Mouse (Mus musculus) hindbrain, embryonic 12.5 days (tissue): ENCODE data around the gene Tspear. TPM values are rescaled to one million over a fixed set of nuclear protein-coding genes. Genes with fewer than 3 reads are reported as not detected.

Experiments used
- ATAC-seq: fragments of 200-750 bp; cut with Nextera tagmentation; 2 replicates; pipeline ENCODE4 v1.8.0; 2017; ENCODE audit warnings: moderate TSS enrichment; ENCODE audit not compliant: low FRiP score
- H3K27ac ChIP-seq: fragments of 300-500 bp; sonication (generic); 2 replicates; pipeline ENCODE4 v1.5.1; 2016; ENCODE audit warnings: mild to moderate bottlenecking
- H3K27me3 ChIP-seq: fragments of 300-500 bp; sonication (generic); 2 replicates; pipeline ENCODE4 v1.6.1; 2016; ENCODE audit warnings: mild to moderate bottlenecking
- H3K36me3 ChIP-seq: fragments of 300-500 bp; sonication (generic); 2 replicates; pipeline ENCODE4 v1.6.1; 2016; ENCODE audit warnings: mild to moderate bottlenecking
- H3K4me1 ChIP-seq: fragments of 300-500 bp; sonication (generic); 2 replicates; pipeline ENCODE4 v1.6.1; 2016
- H3K4me2 ChIP-seq: fragments of 300-500 bp; sonication (generic); replicated peaks from 2 replicates; pipeline ENCODE4 v1.6.1; 2016; ENCODE audit warnings: mild to moderate bottlenecking
- H3K4me3 ChIP-seq: fragments of 300-500 bp; sonication (generic); 2 replicates; pipeline ENCODE4 v1.5.1; 2016; ENCODE audit warnings: mild to moderate bottlenecking
- H3K9ac ChIP-seq: fragments of 300-500 bp; sonication (generic); 2 replicates; pipeline ENCODE4 v1.6.1; 2016; ENCODE audit warnings: mild to moderate bottlenecking, moderate library complexity
- H3K9me3 ChIP-seq: fragments of 300-500 bp; sonication (generic); replicated peaks from 2 replicates; pipeline ENCODE4 v1.6.1; 2016; ENCODE audit warnings: mild to moderate bottlenecking
- WGBS: fragments of 180-500 bp; shearing (Covaris S2); methylation state at CpG from one replicate; pipeline ENCODE4 v1.1.7; 2016; 5-methylcytosine and 5-hydroxymethylcytosine counted together
- polyA plus RNA-seq: library from polyadenylated mRNA; unstranded; fragments of >200 nt; fragmentation: Nextera tagmentation; extraction: Ambion mirVana; gene quantifications from 2 replicates; pipeline ENCODE4 v1.2.1, GENCODE M21; 2016

Tspear gene
- polyA plus RNA-seq, 1 experiment from 2014 or later, result 1.2 TPM

DNA sequence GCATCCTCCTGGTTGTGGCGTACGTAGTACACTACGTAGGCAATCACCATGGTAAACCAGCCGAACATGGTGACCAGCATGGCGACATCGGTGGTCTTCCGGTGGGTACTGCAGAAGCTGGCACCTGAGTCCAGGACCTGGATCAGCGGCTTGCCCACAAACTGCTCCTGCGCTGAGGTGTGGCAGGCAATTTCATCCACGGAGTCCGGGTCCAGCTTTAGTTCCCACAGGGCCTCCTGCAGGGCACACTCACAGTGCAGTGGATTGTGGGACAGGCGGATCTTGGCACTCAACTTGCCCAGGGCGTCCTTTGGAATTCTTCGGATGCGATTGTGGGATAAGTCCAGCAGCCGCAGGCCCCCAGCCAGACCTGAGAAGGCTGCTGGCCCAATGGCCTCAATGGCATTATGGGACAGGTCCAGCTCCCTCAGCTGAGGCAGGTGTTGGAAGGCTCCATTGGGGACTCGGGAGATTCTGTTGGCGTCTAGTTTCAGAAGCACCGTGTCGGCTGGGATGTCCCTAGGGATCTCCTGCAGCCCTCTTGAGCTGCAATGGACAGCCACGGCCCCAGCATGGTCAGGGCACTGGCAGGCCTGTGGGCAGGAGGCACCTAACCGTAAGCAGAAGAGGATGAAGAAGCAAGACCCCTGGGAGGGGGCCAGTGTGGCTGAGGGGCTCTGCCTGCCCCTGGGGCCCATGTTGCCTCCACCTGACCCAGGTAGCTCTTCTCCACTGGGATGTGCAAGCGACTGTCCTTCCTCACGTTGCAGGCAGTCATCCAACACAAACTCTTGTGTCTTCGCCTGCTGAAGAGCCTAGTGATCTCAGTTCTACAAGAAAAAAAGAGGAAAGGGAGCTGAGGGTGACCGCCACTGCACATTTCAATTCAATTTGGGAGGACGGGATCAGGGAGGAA lies 214.8 kb downstream of the Tspear start:
- H3K4me2 ChIP-seq, result peak overlapping the region; percentile 79
- H3K4me3 ChIP-seq, result peak overlapping the region; percentile 54
- 85% methylated on average over 27 of the region's 27 CpGs for WGBS
- no peaks in the 10 kb centered on the region for H3K36me3 ChIP-seq
- no peak overlapping the region for H3K27ac ChIP-seq
- peaks cover 17% of the 10 kb centered on the region for H3K4me1 ChIP-seq
- ATAC-seq, result no peak
- 0 out of 2 replicates have a peak, but pooled peaks cover 10% of the 10 kb centered on the region for H3K27me3 ChIP-seq
- H3K9me3 ChIP-seq, result no peaks in the 10 kb centered on the region
- H3K9ac ChIP-seq, result peak overlapping the region; percentile 70

DNA sequence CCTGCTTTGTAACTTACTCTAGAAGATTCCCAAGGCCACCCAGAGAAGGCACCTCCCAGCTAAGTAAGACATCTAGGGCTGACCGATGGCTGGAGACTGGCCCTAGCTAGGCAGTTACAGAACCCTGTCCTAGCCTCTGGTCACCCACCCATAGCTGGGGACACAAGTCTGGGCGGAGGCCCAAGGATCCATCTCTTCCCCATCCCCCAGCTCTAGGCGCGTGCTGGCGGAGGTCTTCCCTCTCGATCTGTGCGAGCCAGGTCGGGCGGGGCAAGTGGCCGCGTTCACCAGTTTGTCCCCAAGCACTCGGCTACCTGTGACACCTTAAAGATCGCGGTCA lies 215.5 kb downstream of the Tspear start:
- peak overlapping the region; percentile 19; the same call in 1 of the 2 replicates for H3K27ac ChIP-seq
- ATAC-seq, result peak; percentile 38
- WGBS, result 3% methylated on average over 14 of the region's 14 CpGs

DNA sequence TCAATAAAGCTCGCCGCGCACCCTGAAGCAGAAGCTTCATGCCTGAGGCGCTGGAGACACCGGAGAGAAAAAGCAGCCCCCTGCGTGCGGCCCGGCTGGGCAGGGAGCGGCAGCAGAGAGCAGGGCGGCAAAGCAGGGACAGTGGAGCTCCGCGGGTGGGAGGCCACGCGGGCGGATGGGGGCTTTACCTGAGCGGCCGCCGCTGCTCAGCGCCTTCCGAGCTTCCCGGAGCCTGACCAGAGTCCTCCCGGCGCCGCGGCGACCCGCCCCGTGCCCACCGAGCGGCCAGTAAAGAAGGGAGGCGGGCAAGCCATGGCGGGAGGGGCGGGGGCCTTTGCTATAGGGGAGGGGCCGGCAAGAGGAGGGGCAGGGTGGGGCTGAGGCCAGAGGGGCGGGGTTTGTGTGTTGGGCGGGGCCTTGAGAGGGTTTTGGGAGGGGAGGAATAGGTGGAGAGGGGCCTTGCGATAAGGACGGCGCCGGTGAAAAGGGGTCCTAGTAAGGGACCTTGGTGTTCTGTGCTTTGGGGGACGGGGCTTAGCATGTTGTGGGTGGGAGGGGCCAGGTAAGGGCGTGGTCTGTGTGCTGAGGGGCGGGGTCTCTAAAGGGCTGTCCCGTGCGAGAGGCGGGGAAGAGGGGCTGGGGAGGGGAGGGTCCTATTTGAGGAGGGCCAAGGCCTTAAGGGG lies 216.0 kb downstream of the Tspear start, which contains the start of gene Lrrc3:
Gene Lrrc3, minus strand, starts transcription at position 326 of the 683 bp plus-strand sequence.
- WGBS, result under 1% methylated on average over 36 of the region's 46 CpGs
- H3K27me3 ChIP-seq, result 0 out of 2 replicates have a peak, but pooled peaks cover 10% of the 10 kb centered on the region
- peaks cover 17% of the 10 kb centered on the region for H3K4me1 ChIP-seq
- peak; percentile 84 for ATAC-seq
- H3K4me3 ChIP-seq, result peak within 1 kb of the TSS; percentile 54
- H3K36me3 ChIP-seq, result no peaks in the 10 kb centered on the region
- H3K27ac ChIP-seq, result peak within 1 kb of the TSS; percentile 19; the same call in 1 of the 2 replicates
- peak within 1 kb of the TSS; percentile 70 for H3K9ac ChIP-seq
- no peaks in the 10 kb centered on the region for H3K9me3 ChIP-seq
- H3K4me2 ChIP-seq, result peak within 1 kb of the TSS; percentile 79

More for the DNA sequence above, 215.5 kb downstream of the Tspear start:
- no peaks in the 10 kb centered on the region for H3K9me3 ChIP-seq
- H3K36me3 ChIP-seq, result no peaks in the 10 kb centered on the region
- peaks cover 17% of the 10 kb centered on the region for H3K4me1 ChIP-seq
- H3K4me2 ChIP-seq, result peak overlapping the region; percentile 79
- H3K4me3 ChIP-seq, result peak overlapping the region; percentile 54
- peak overlapping the region; percentile 70 for H3K9ac ChIP-seq
- 0 out of 2 replicates have a peak, but pooled peaks cover 10% of the 10 kb centered on the region for H3K27me3 ChIP-seq

DNA sequence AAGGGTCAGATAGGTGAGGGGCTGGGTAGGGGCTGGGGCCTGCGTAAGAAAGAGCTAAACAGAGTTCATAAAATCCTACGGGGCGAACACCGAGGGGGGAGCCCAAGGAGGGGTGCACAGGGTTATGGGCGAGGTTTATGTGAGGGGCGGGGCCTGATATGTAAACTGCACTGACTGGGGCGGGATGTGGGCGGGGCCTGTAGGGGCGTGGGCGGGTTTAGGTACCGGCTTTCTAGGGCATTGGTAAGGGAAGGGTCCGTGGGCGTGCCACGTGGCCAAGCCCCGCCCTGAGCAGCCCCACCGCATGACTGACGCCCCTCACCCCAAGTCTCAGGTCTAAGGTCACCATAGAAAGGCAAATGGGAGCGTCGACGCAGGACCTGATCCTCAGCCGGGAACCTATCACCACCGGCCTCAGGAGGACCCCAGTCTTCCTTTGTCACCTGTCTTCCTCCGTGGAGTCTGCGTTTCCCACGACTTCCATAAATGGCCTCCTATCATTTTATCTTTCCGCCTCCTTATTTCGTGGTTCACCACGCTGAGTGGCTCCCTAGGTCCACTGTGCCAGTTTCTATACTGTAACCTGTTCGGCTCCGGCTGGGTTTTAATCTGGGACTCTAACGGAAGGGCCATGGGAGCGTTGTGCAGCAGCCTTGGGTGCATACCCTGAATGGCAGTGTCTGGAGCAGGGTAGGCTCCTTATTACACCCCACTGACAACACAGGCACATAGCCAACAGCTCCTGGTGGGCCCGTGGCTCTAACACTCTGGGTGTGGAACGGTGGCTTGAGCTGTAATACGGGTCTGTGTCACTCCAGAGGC lies 216.7 kb downstream of the Tspear start:
- WGBS, result 8% methylated on average over 35 of the region's 35 CpGs
- Histone ChIP-seq H3K27ac (0 out of 2 replicates have a peak overlapping the region, but pooled peaks have one; percentile 7), H3K9me3 (no peaks in the 10 kb centered on the region), H3K4me1 (peaks cover 17% of the 10 kb centered on the region), H3K36me3 (no peaks in the 10 kb centered on the region), H3K9ac (peak overlapping the region; percentile 70; the same call in 1 of the 2 replicates), H3K4me2 (peak overlapping the region; percentile 79), H3K27me3 (0 out of 2 replicates have a peak, but pooled peaks cover 10% of the 10 kb centered on the region), H3K4me3 (peak overlapping the region; percentile 54)
- ATAC-seq, result peak; percentile 83

DNA sequence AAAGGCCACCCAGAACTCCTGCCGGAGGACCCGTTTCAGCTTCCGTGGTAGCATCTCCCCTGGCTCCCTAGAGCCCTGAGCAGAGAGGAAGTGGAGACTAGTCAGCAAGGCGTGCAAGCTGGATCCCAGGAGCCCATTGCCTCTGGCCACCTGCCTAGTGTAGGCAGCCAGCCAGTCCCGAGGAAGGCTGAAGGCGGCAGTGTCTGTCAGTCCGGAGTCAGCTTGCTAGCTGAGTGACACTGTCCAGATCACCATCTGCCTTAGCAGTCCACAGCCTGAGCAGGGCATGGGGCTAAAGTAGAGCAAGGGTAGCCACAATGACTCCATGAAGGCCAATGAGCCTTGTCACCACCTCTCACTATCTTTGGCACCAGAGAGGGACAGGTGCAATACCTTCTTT lies 226.2 kb downstream of the Tspear start:
- 75% methylated on average over 7 of the region's 7 CpGs for WGBS
- Histone ChIP-seq H3K4me1 (no peaks in the 10 kb centered on the region), H3K4me3 (no peak overlapping the region), H3K27me3 (no peaks in the 10 kb centered on the region), H3K9ac (no peak overlapping the region), H3K27ac (no peak overlapping the region), H3K4me2 (no peak overlapping the region), H3K9me3 (no peaks in the 10 kb centered on the region), H3K36me3 (no peaks in the 10 kb centered on the region)
- no peak for ATAC-seq

DNA sequence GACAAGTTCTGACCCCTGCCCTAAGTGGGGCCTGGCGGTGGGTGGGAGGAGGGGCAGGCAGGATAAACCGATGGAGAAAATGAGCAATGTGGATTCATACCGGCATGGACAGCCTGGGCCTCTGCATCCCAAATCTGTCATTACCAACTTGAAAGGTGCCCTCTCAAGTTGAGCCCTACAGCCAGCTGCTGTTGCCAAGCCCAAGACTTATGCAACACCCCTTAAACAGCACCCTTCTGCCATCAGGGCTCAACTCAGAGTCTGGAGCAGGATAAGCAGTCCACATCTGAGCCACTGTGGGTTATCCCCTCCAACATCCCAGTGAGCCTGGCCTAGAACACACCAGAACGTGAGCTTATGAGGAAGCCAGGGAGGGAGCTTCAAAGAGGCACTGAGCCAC lies 226.9 kb downstream of the Tspear start:
- H3K9ac ChIP-seq, result no peak overlapping the region
- H3K36me3 ChIP-seq, result no peaks in the 10 kb centered on the region
- no peak overlapping the region for H3K4me3 ChIP-seq
- ATAC-seq, result no peak
- H3K27me3 ChIP-seq, result no peaks in the 10 kb centered on the region
- H3K4me2 ChIP-seq, result no peak overlapping the region
- no peaks in the 10 kb centered on the region for H3K4me1 ChIP-seq
- H3K27ac ChIP-seq, result no peak overlapping the region
- H3K9me3 ChIP-seq, result no peaks in the 10 kb centered on the region
- 81% methylated on average over 4 of the region's 4 CpGs for WGBS

DNA sequence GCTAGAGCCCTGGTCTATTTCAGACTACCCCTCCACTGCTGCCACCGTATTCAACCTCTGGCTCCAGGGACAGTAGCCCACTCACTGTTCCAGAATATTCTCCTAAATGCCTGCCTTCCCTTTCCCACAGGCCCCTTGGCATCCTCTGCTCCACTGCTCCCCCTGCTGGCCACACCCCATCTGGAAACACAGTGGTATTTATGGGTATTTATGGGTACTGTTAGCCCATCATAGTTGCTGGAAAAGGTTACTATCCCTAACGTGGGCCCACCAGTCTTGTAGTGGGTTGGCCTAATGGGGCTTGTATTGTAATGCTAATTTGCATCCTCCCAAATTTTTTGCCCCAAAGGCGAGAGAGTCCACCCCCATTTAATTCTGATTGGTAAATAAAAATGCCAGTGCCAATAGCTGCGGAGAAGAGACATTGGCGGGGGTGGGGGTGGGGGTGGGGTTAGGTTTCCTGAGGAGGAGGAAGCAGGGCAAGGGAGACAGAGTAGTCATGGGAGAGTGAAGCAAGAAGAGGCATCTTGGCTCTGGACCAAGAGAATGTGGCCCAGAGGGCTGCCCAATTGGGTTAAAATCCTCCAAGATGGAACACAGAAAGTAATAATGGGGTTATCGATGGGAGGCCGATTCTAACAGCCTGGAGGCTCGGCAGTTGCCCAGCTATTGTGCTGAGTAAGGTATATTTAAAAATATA lies 230.4 kb downstream of the Tspear start:
- 61% methylated on average over 8 of the region's 8 CpGs for WGBS
- Histone ChIP-seq H3K27ac (no peak overlapping the region), H3K4me1 (no peaks in the 10 kb centered on the region), H3K9me3 (no peaks in the 10 kb centered on the region), H3K9ac (no peak overlapping the region), H3K4me3 (no peak overlapping the region), H3K4me2 (no peak overlapping the region), H3K27me3 (no peaks in the 10 kb centered on the region), H3K36me3 (no peaks in the 10 kb centered on the region)
- no peak for ATAC-seq

DNA sequence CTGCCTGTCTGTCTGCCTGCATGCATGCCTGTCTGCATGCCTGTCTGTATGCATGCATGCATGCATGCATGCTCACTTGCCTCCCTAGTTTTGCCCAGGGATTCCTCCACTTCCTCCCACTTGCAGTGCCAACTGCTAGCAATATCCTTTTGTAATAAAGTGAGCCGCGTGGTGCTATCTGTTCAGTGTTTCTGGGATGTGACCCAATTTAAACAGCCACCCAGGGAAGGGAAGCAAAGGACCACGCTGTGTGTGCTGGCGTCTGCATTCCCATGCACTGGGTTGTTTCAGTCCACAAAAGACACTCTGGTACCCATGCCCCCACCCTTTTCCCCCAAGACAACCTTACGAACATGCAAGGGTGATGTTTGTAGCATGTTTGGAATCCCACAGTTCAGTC lies 234.6 kb downstream of the Tspear start:
- Histone ChIP-seq H3K4me1 (no peaks in the 10 kb centered on the region), H3K4me3 (no peak overlapping the region), H3K27ac (no peak overlapping the region), H3K9ac (no peak overlapping the region), H3K36me3 (no peaks in the 10 kb centered on the region), H3K4me2 (no peak overlapping the region), H3K9me3 (no peaks in the 10 kb centered on the region), H3K27me3 (no peaks in the 10 kb centered on the region)
- 87% methylated on average over 5 of the region's 5 CpGs for WGBS
- ATAC-seq, result no peak

DNA sequence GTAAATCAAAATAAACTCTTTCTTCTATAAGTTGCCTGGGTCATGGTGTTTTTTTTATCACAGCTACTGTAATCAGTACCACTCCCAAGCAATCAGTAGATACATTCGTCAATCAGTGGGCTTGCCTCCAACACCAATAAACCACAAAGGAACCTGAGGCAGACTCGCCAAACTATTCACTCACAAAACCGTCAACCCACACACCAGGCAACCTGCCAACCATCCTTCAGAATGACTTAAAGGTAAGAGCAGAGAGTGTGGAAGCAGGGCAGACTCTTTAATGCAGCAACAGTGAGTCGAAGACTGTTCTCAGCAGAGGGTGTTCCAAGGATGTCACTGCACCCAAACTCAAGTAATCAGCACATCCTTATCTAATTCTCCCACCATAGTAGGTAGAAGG lies 236.3 kb downstream of the Tspear start:
- Histone ChIP-seq H3K4me2 (no peak overlapping the region), H3K27ac (no peak overlapping the region), H3K27me3 (no peaks in the 10 kb centered on the region), H3K36me3 (no peaks in the 10 kb centered on the region), H3K9me3 (no peaks in the 10 kb centered on the region), H3K4me3 (no peak overlapping the region), H3K4me1 (no peaks in the 10 kb centered on the region), H3K9ac (no peak overlapping the region)
- WGBS, result 83% methylated on average over 4 of the region's 4 CpGs
- ATAC-seq, result no peak

DNA sequence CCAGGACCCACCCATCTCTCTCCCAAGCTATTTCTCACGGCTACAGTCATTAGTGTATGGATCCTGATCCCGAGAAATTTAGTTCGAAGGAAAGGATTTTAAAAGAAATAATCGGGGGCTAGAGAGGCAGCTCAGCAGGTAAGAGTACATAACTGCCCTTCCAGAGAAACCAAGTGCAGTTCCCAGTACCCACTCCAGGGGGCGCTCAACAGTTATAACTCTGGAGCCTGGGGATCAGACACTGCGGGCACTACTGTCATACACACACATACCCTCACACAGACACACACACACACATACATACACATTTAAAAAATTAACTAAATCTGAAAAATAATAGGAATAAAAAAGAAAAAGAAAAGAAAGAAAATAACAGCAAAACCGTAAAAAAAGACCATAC lies 239.8 kb downstream of the Tspear start:
- Histone ChIP-seq H3K4me3 (no peak overlapping the region), H3K9ac (no peak overlapping the region), H3K27ac (no peak overlapping the region), H3K4me2 (no peak overlapping the region), H3K4me1 (no peaks in the 10 kb centered on the region), H3K9me3 (no peaks in the 10 kb centered on the region), H3K36me3 (no peaks in the 10 kb centered on the region), H3K27me3 (no peaks in the 10 kb centered on the region)
- WGBS, result 41% methylated on average over 7 of the region's 7 CpGs
- ATAC-seq, result no peak

DNA sequence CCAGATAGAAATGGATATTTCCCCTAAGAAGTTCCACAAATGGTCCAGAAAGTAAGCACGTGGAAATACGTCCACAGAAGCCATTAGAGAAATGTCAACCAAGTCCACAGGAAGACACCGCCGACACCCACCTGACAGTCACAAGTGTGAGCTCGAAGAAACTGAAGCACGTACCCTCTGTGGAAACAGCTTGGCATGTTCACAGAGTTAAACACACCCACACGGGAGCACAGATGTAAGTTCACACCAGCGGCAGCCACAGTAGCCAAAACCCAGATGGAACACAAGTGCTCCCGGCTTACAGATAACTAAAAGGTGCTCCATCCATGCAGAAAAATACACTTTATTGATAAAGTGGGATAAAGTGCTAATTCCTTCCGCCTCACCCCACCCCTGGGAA lies 241.0 kb downstream of the Tspear start:
- no peak overlapping the region for H3K4me2 ChIP-seq
- WGBS, result 92% methylated on average over 10 of the region's 10 CpGs
- no peak overlapping the region for H3K9ac ChIP-seq
- no peaks in the 10 kb centered on the region for H3K9me3 ChIP-seq
- H3K36me3 ChIP-seq, result no peaks in the 10 kb centered on the region
- no peaks in the 10 kb centered on the region for H3K4me1 ChIP-seq
- no peak overlapping the region for H3K27ac ChIP-seq
- H3K27me3 ChIP-seq, result no peaks in the 10 kb centered on the region
- no peak for ATAC-seq
- H3K4me3 ChIP-seq, result no peak overlapping the region
